Mouse (Mus musculus) fat pad, adult 2 months (tissue): ENCODE measurements at regions not wholly inside any gene's neighbourhood (a gene's known extent, or its start where the extent isn't known, plus 50 kb on each side); places are given as distances from the start of the nearest gene placed in this dataset.
"Not testable (repeated sequence)": the region's sequence is repeated elsewhere in the genome, so short reads cannot be mapped to it uniquely, and the experiment has no call there.

Source experiments
- DNase-seq: peaks from one replicate; pipeline ENCODE4 v3.0.0-alpha.2; 2011; ENCODE audit warnings: low read depth, low spot score; ENCODE audit errors: extremely low read depth

GRCm38 (mm10) chr17:52351293-52351692, 251.2 kb upstream of the Kcnh8 start:
- DNase-seq = no peak

- DNase-seq = no peak
These were observed 251.8 kb upstream of the Kcnh8 start for GRCm38 (mm10) chr17:52350696-52351095.

- no peak for DNase-seq
These were observed 252.6 kb upstream of the Kcnh8 start for GRCm38 (mm10) chr17:52349872-52350271.

GRCm38 (mm10) chr17:52348481-52349083, 253.9 kb upstream of the Kcnh8 start:
- DNase-seq = no peak

DNA sequence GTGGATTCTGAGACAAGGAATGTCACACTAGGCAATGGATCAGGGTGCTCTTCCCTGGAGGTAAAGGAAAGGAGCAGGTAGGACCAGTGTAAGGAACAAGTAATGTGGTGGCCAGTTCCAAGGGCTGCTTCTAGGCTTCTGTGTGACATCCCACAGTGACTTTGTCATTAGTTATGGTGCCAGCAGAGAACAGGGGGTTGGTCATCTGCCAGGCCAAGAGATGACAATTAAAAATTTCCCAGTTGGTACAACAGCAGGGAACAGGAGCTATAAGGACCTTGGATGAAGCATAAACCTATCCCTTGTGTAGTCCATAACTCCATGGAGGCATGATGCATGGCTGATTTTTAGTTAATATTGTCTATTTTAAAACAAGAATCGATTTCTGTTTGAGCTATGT, 281.9 kb upstream of the Kcnh8 start:
- no peak for DNase-seq

DNA sequence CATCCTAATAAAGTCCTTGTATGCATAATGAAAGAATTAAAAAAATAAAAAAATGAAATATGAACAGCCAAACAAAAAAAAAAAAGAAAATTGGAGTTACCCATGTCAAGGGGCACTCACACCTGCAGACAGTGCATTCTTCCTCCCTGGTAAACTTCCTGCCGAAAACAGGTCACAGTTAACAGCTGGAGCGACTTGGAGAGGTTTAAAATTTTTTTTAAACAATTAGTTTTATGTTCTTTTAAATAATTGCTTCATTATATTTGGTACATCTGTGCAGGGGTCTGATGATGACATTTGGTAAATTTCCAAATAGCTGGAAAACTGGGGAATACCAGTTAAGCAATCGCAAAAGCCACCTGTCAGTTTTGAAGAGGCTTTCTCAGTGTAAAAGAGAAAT, 285.5 kb upstream of the Kcnh8 start:
- DNase-seq = no peak

- no peak for DNase-seq
These were observed 286.6 kb upstream of the Kcnh8 start for GRCm38 (mm10) chr17:52315879-52316278.

DNA sequence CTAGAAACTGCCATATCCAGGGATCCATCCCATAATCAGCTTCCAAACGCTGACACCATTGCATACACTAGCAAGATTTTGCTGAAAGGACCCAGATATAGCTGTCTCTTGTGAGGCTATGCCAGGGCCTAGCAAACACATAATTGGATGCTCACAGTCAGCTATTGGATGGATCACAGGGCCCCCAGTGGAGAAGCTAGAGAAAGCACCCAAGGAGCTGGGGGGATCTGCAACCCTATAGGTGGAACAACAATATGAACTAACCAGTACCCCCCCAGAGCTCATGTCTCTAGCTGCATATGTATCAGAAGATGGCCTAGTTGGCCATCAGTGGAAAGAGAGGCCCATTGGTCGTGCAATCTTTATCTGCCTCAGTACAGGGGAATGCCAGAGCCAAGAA, 287.1 kb upstream of the Kcnh8 start:
- DNase-seq = not testable (repeated sequence)

- no peak for DNase-seq
These were observed 290.5 kb upstream of the Kcnh8 start for GRCm38 (mm10) chr17:52312043-52312442.

DNA sequence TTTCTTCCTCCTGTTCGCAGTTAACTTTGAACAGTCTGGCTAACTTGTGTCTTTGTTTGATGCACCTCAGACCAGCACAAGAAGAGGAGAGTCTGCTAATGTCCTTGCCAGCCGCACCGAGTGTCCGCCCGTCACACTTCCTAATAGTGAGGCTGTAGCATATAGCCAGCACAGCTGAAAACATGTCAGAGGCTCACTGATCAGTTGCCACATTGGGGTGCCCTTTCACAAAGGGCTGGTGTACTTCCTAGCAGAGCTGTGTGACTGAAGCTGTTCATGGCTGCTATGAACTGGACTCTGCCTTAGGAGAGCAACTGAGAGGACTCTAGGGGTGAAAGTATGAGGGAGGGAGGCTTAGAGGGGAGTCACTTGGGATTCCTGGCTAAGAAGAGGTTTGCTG, 293.7 kb upstream of the Kcnh8 start:
- DNase-seq = no peak

GRCm38 (mm10) chr17:52304133-52304532, 298.4 kb upstream of the Kcnh8 start:
- no peak for DNase-seq

- no peak for DNase-seq
These were observed 299.2 kb upstream of the Kcnh8 start for GRCm38 (mm10) chr17:52303320-52303719.

DNA sequence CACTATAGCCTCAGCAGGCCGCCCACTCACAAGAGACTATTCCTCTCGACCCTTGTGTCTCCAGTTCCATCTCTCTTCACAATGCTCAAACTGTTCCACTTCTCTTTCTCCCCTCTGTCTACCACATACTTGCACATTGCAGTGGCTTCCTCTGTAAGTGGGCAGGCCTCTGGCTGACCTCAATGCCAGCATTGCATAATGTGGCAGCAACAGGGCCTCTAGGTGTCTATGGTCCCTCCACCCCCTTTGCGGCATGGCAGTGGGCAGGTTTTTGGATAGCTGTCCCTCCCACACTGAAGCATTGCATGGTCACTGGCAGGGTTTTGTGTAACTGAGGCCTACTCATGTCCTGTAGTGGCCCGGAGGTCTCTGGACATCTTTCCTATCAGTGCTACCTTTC, 302.7 kb upstream of the Kcnh8 start:
- DNase-seq = peak; percentile 21

GRCm38 (mm10) chr17:52285392-52285791, 317.1 kb upstream of the Kcnh8 start:
- DNase-seq = no peak

GRCm38 (mm10) chr17:52282264-52282663, 320.2 kb upstream of the Kcnh8 start:
- no peak for DNase-seq

GRCm38 (mm10) chr17:52278523-52278922, 324.0 kb upstream of the Kcnh8 start:
- DNase-seq = no peak

DNA sequence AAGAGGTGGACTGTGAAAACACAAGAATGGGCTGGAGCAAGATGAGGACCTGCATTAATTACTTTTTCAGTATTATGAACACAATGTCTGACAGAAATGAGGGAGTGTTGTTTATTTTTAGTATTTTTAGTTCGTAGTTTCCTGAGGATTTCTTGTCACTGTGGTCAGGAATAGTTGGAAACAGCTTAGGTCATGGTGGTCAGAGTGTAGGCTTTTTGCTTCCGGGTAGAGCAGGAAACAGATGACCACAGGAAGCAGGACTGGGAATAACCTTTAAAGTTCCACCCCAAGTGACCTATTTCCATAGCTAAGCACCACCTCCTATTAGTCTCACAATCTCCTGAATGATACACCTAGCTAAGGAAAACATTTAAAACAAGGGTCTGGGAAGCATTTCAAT, 333.7 kb upstream of the Kcnh8 start:
- no peak for DNase-seq

- DNase-seq = no peak
These were observed 351.2 kb upstream of the Kcnh8 start for GRCm38 (mm10) chr17:52251284-52251683.

GRCm38 (mm10) chr17:52225584-52225983, 376.9 kb upstream of the Kcnh8 start:
- DNase-seq = no peak

DNA sequence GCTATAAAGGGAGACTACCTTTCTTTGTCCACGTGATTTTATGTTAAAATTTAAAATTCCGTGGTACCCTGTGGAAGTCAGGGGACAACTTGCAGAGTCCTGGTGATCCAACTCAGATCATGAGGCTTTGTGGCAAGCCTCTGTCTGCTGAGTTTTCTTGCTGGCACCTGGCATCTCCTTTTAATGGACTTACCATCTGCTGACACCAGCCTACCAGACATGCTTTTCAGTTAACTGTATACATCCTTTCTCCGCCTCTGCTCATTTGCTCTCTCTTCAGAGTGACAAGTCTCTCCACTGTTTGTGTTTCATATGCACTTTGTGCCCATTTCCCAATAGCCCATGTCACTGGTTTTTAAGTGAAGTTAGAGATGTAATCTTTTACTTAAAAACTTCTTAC, 382.1 kb upstream of the Kcnh8 start:
- DNase-seq = no peak

DNA sequence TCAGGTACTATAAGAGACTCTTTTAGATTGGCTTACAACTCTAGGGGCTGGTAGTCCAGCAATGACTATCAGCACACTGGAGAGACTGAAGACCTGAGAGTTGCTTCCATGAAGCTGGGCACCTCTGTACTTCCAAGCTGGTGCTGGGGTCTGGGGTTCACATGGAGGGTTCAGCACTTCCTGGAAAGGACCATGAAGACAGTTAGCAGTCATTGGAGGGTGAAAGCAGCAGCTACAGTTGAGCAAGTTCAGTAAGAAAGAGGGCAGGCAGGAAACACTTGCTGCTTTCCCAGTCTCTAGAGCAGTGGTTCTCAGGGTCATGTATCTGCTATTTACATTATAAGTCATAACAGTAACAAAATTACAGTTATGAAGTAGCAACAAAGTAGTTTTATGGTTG, 384.3 kb upstream of the Satb1 start:
- DNase-seq = no peak

GRCm38 (mm10) chr17:52212944-52213343, 379.9 kb upstream of the Satb1 start:
- no peak for DNase-seq

DNA sequence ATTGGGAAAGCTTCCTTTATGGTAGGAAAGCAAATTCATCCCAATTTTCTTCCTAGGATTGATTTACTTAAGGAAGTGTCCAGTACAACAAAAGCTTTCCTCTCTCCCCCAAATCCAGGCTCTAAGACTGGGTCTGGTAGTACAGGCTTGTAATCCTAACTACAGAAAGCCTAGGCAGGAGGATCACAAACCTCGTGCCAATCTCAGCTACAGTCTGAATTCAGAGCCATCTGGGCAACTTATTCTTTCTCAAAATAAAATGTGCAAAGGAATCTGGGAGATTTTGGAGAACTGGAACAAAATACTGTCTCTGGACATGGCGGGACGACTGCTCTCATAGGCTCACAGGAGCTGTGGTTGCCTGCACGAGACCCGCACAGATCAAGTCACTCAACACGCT, 377.4 kb upstream of the Satb1 start:
- no peak for DNase-seq

DNA sequence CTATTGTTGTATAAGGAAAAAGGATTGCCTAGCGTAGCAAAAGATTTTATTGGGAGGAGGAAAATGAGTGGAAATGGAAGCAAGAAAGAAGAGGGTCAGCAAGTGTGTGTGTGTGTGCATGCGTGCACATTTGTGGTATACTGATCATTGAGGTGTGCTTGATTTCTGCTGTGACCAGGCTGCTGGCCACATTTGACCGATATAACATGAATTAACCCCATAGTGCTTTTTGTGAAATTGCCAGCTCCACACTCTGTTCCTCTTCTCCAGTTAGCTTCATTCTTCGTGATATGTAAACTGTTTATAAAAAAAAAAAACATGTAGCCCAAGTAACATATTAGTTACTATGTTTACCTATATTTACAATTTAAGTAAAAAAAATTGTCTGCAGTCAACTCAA, 364.6 kb upstream of the Satb1 start:
- no peak for DNase-seq
